Mouse (Mus musculus) heart, postnatal 0 days (tissue): ENCODE measurements around the gene Mdga1. TPM values are rescaled to one million over a fixed set of nuclear protein-coding genes. Genes with fewer than 3 reads are reported as not detected.

Experiments
- ATAC-seq: fragments of 200-750 bp; cut with Nextera tagmentation; 2 replicates; pipeline ENCODE4 v1.8.0; 2017; ENCODE audit warnings: low read depth, moderate number of reproducible peaks, moderate library complexity; ENCODE audit not compliant: insufficient read depth
- DNase-seq: peaks from one replicate; pipeline ENCODE4 v3.0.0-alpha.2; 2016; ENCODE audit warnings: low spot score
- H3K27ac ChIP-seq: fragments of 300-500 bp; sonication (generic); 2 replicates; pipeline ENCODE4 v1.5.1; 2014; ENCODE audit warnings: low read depth, mild to moderate bottlenecking
- H3K27me3 ChIP-seq: fragments of 300-500 bp; sonication (generic); 2 replicates; pipeline ENCODE4 v1.6.1; 2014; ENCODE audit warnings: low read length, mixed read lengths; ENCODE audit not compliant: control insufficient read depth, insufficient read depth
- H3K36me3 ChIP-seq: fragments of 300-500 bp; sonication (generic); replicated peaks from 2 replicates; pipeline ENCODE4 v1.6.1; 2014; ENCODE audit warnings: low read length, mixed read lengths; ENCODE audit not compliant: control insufficient read depth, insufficient read depth
- H3K4me1 ChIP-seq: fragments of 300-500 bp; sonication (generic); 2 replicates; pipeline ENCODE4 v1.6.1; 2014; ENCODE audit warnings: antibody characterized with exemption; ENCODE audit not compliant: control insufficient read depth, insufficient read depth
- H3K4me2 ChIP-seq: fragments of 300-500 bp; sonication (generic); 2 replicates; pipeline ENCODE4 v1.6.1; 2014; ENCODE audit warnings: low read depth, mild to moderate bottlenecking, low read length, moderate library complexity
- H3K4me3 ChIP-seq: fragments of 300-500 bp; sonication (generic); 2 replicates; pipeline ENCODE4 v1.5.1; 2014; ENCODE audit warnings: low read depth, low read length
- H3K9ac ChIP-seq: fragments of 300-500 bp; sonication (generic); replicated peaks from 2 replicates; pipeline ENCODE4 v1.6.1; 2014; ENCODE audit warnings: low read depth, low read length, mixed read lengths
- H3K9me3 ChIP-seq: fragments of 300-500 bp; sonication (generic); replicated peaks from 2 replicates; pipeline ENCODE4 v1.6.1; 2016; ENCODE audit warnings: low read length; ENCODE audit not compliant: control insufficient read depth
- CTCF ChIP-seq: IDR thresholded peaks from 2 replicates; pipeline ENCODE4 v1.5.1; 2016; ENCODE audit warnings: antibody characterized with exemption, control low read depth, low read depth
- EP300 ChIP-seq: IDR thresholded peaks from 2 replicates; pipeline ENCODE4 v1.6.1; 2016; ENCODE audit warnings: antibody characterized with exemption, low read depth
- WGBS: fragments of 180-500 bp; shearing (Covaris S2); extraction: QIAGEN DNeasy Blood & Tissue Kit; methylation state at CpG from one replicate; pipeline ENCODE4 v1.1.7; 2014; 5-methylcytosine and 5-hydroxymethylcytosine counted together
- polyA plus RNA-seq: library from polyadenylated mRNA; unstranded; fragments of >200 nt; fragmentation: Nextera tagmentation; extraction: Ambion mirVana; gene quantifications from 2 replicates; pipeline ENCODE4 v1.2.1, GENCODE M21; 2015
- total RNA-seq: library from RNA; depleted of rRNA; stranded (reverse); fragments of >200 nt; gene quantifications from 2 replicates; pipeline ENCODE4 v1.2.3, GENCODE M21; 2014; ENCODE audit warnings: low replicate concordance

Mdga1 gene
- total and polyA plus RNA-seq, 2 experiments from 2014 or later = 4.9 to 9.5 TPM

- no peaks in the 10 kb centered on the region for H3K36me3 ChIP-seq
- H3K27me3 ChIP-seq = no peaks in the 10 kb centered on the region
- ATAC-seq (no peak), DNase-seq (no peak)
- 65% methylated on average over 5 of the region's 5 CpGs for WGBS
- H3K27ac ChIP-seq = no peak overlapping the region
- H3K4me1 ChIP-seq = no peaks in the 10 kb centered on the region
- H3K4me2 ChIP-seq = no peak overlapping the region
- no peak overlapping the region for H3K9ac ChIP-seq
- no peak overlapping the region for H3K4me3 ChIP-seq
- TF ChIP-seq EP300 (no peak), CTCF (no peak)
- no peaks in the 10 kb centered on the region for H3K9me3 ChIP-seq
These were observed 22.6 kb downstream of the Mdga1 start for GRCm38 (mm10) chr17:29947271-29947714.

GRCm38 (mm10) chr17:29944376-29944775, 25.5 kb downstream of the Mdga1 start:
- Histone ChIP-seq H3K36me3 (no peaks in the 10 kb centered on the region), H3K4me3 (no peak overlapping the region), H3K9me3 (no peaks in the 10 kb centered on the region), H3K4me2 (no peak overlapping the region), H3K27me3 (no peaks in the 10 kb centered on the region), H3K27ac (no peak overlapping the region), H3K4me1 (no peaks in the 10 kb centered on the region), H3K9ac (no peak overlapping the region)
- DNase-seq = no peak
- ATAC-seq = no peak
- WGBS = 34% methylated on average over 11 of the region's 11 CpGs
- no peak for TF ChIP-seq EP300
- TF ChIP-seq CTCF = no peak

- TF ChIP-seq CTCF (no peak), EP300 (no peak)
- WGBS = 80% methylated on average over 5 of the region's 5 CpGs
- H3K27ac ChIP-seq = no peak overlapping the region
These were observed 30.9 kb downstream of the Mdga1 start for GRCm38 (mm10) chr17:29939011-29939410.

GRCm38 (mm10) chr17:29937350-29937781, 32.5 kb downstream of the Mdga1 start:
- DNase-seq (no peak), ATAC-seq (no peak)
- TF ChIP-seq CTCF = no peak
- no peak for TF ChIP-seq EP300
- no peak overlapping the region for H3K9ac ChIP-seq
- no peak overlapping the region for H3K27ac ChIP-seq
- H3K4me1 ChIP-seq = no peaks in the 10 kb centered on the region
- no peaks in the 10 kb centered on the region; the same call in 1 of the 2 replicates for H3K9me3 ChIP-seq
- no peak overlapping the region for H3K4me2 ChIP-seq
- no peaks in the 10 kb centered on the region for H3K36me3 ChIP-seq
- no peaks in the 10 kb centered on the region for H3K27me3 ChIP-seq
- H3K4me3 ChIP-seq = no peak overlapping the region
- 87% methylated on average over 9 of the region's 9 CpGs for WGBS

More at GRCm38 (mm10) chr17:29939011-29939410, 30.9 kb downstream of the Mdga1 start:
- Histone ChIP-seq H3K36me3 (no peaks in the 10 kb centered on the region), H3K27me3 (no peaks in the 10 kb centered on the region), H3K4me2 (no peak overlapping the region), H3K4me3 (no peak overlapping the region), H3K9ac (no peak overlapping the region), H3K9me3 (no peaks in the 10 kb centered on the region; the same call in 1 of the 2 replicates), H3K4me1 (no peaks in the 10 kb centered on the region)
- ATAC-seq = no peak
- no peak for DNase-seq

- H3K4me1 ChIP-seq = no peaks in the 10 kb centered on the region
- no peaks in the 10 kb centered on the region for H3K27me3 ChIP-seq
- no peaks in the 10 kb centered on the region for H3K36me3 ChIP-seq
- no peak overlapping the region for H3K27ac ChIP-seq
- H3K9me3 ChIP-seq = no peaks in the 10 kb centered on the region; the same call in 1 of the 2 replicates
- DNase-seq = no peak
- TF ChIP-seq CTCF (no peak), EP300 (no peak)
- H3K4me2 ChIP-seq = no peak overlapping the region
- 72% methylated on average over 12 of the region's 12 CpGs for WGBS
- ATAC-seq = no peak
- no peak overlapping the region for H3K4me3 ChIP-seq
- no peak overlapping the region for H3K9ac ChIP-seq
These were observed 35.6 kb downstream of the Mdga1 start for GRCm38 (mm10) chr17:29934133-29934851.
